Mouse (Mus musculus) granulocyte monocyte progenitor cell, adult 5-6 weeks (primary cell): Measurements from ENCODE around the gene Moap1. TPM values are rescaled to one million over a fixed set of nuclear protein-coding genes. Genes with fewer than 3 reads are reported as not detected.

Experiments
- ATAC-seq: replicated peaks from 2 replicates; pipeline ENCODE4 v1.8.0; 2016; ENCODE audit warnings: mild to moderate bottlenecking, moderate TSS enrichment, inconsistent platforms; ENCODE audit not compliant: poor library complexity, severe bottlenecking
- total RNA-seq, 2 experiments: library from RNA; stranded (forward) in 1 of 2; stranded (reverse) in 1 of 2; fragments of 200-712, 200-1000 nt in 1 of 2; fragments of >200 nt in 1 of 2; fragmentation: Nextera tagmentation in 1 of 2; gene quantifications; 2 replicates each; pipeline ENCODE4 v1.2.3; 2014 to 2017

Gene Moap1
- total RNA-seq, 2 experiments from 2014 or later = 9.3 to 11.0 TPM

- no peak for ATAC-seq
These were observed 349 bp downstream of the Moap1 start for GRCm38 (mm10) chr12:102743036-102743588.

GRCm38 (mm10) chr12:102742056-102742455, 1.4 kb downstream of the Moap1 start:
- ATAC-seq = no peak

- ATAC-seq = no peak
These were observed 3.2 kb downstream of the Moap1 start for GRCm38 (mm10) chr12:102740285-102740684.

- no peak for ATAC-seq
These were observed 4.4 kb downstream of the Moap1 start for GRCm38 (mm10) chr12:102739096-102739495.

- ATAC-seq = peak; percentile 71
These were observed 10.1 kb downstream of the Moap1 start for GRCm38 (mm10) chr12:102733381-102733780.

GRCm38 (mm10) chr12:102730798-102731619, 12.5 kb downstream of the Moap1 start:
- no peak for ATAC-seq

- peak; percentile 96 for ATAC-seq
These were observed 13.3 kb downstream of the Moap1 start for GRCm38 (mm10) chr12:102729855-102730797.

GRCm38 (mm10) chr12:102725761-102726175, 17.7 kb downstream of the Moap1 start:
- no peak for ATAC-seq

GRCm38 (mm10) chr12:102725146-102725545, 18.3 kb downstream of the Moap1 start:
- no peak for ATAC-seq

- no peak for ATAC-seq
These were observed 19.6 kb downstream of the Moap1 start for GRCm38 (mm10) chr12:102723861-102724260.

GRCm38 (mm10) chr12:102722966-102723365, 20.5 kb downstream of the Moap1 start:
- no peak for ATAC-seq

GRCm38 (mm10) chr12:102722451-102722850, 21.0 kb downstream of the Moap1 start:
- ATAC-seq = no peak

GRCm38 (mm10) chr12:102719552-102720315, 23.7 kb downstream of the Moap1 start:
- ATAC-seq = peak; percentile 72

- no peak for ATAC-seq
These were observed 28.6 kb downstream of the Moap1 start for GRCm38 (mm10) chr12:102714654-102715395.

GRCm38 (mm10) chr12:102714116-102714515, 29.3 kb downstream of the Moap1 start:
- no peak for ATAC-seq

- ATAC-seq = peak; percentile 48
These were observed 30.2 kb downstream of the Moap1 start for GRCm38 (mm10) chr12:102713153-102713865.

- no peak for ATAC-seq
These were observed 32.5 kb downstream of the Moap1 start for GRCm38 (mm10) chr12:102710851-102711375.

GRCm38 (mm10) chr12:102709896-102710295, 33.6 kb downstream of the Moap1 start:
- ATAC-seq = no peak
